Mouse (Mus musculus): ENCODE results near the gene Gtpbp1.

GRCm38 (mm10) chr15:79686046-79686869 is 4.4 kb upstream of the Gtpbp1 start:
- TF ChIP-seq CTCF (IDR thresholded peaks at IDR 0.05; ENCODE audit: low read depth) (no peak), EP300 (optimal IDR thresholded peaks at IDR 0.05) (no peak)
